Mouse (Mus musculus) neural tube, embryonic 14.5 days (tissue): ENCODE results near the gene Otop3. TPM values are rescaled to one million over a fixed set of nuclear protein-coding genes. Genes with fewer than 3 reads are reported as not detected.

Source experiments
- ATAC-seq: fragments of 200-750 bp; cut with Nextera tagmentation; 2 replicates; pipeline ENCODE4 v1.8.0; 2017; ENCODE audit warnings: low read depth, mild to moderate bottlenecking, moderate TSS enrichment, moderate library complexity
- H3K27ac ChIP-seq: fragments of 300-500 bp; sonication (generic); 2 replicates; pipeline ENCODE4 v1.5.1; 2014; ENCODE audit warnings: low read depth, mild to moderate bottlenecking, control low read depth, low read length, moderate library complexity, mixed read lengths
- H3K27me3 ChIP-seq: fragments of 300-500 bp; sonication (generic); 2 replicates; pipeline ENCODE4 v1.6.1; 2014; ENCODE audit warnings: low read length; ENCODE audit not compliant: control insufficient read depth, insufficient read depth
- H3K36me3 ChIP-seq: fragments of 300-500 bp; sonication (generic); 2 replicates; pipeline ENCODE4 v1.6.1; 2014; ENCODE audit warnings: low read length, mixed read lengths; ENCODE audit not compliant: control insufficient read depth, insufficient read depth
- H3K4me1 ChIP-seq: fragments of 300-500 bp; sonication (generic); 2 replicates; pipeline ENCODE4 v1.6.1; 2014; ENCODE audit warnings: low read length; ENCODE audit not compliant: control insufficient read depth, insufficient read depth
- H3K4me2 ChIP-seq: fragments of 300-500 bp; sonication (generic); 2 replicates; pipeline ENCODE4 v1.6.1; 2014; ENCODE audit warnings: mild to moderate bottlenecking, low read depth, low read length, control low read depth
- H3K4me3 ChIP-seq: fragments of 300-500 bp; sonication (generic); 2 replicates; pipeline ENCODE4 v1.5.1; 2014; ENCODE audit warnings: low read depth, low read length, control low read depth, mixed read lengths
- H3K9ac ChIP-seq: fragments of 300-500 bp; sonication (generic); replicated peaks from 2 replicates; pipeline ENCODE4 v1.6.1; 2014; ENCODE audit warnings: low read depth, mild to moderate bottlenecking, control low read depth, low read length, mixed read lengths
- H3K9me3 ChIP-seq: fragments of 300-500 bp; sonication (generic); 2 replicates; pipeline ENCODE4 v1.6.1; 2016; ENCODE audit warnings: low read length; ENCODE audit not compliant: control insufficient read depth
- WGBS: fragments of 180-500 bp; shearing (Covaris S2); extraction: QIAGEN DNeasy Blood & Tissue Kit; methylation state at CpG from one replicate; pipeline ENCODE4 v1.1.7; 2014; 5-methylcytosine and 5-hydroxymethylcytosine counted together
- polyA plus RNA-seq: library from polyadenylated mRNA; unstranded; fragments of >200 nt; fragmentation: Nextera tagmentation; extraction: Ambion mirVana; gene quantifications from 2 replicates; pipeline ENCODE4 v1.2.1, GENCODE M21; 2014

The Otop3 gene
- polyA plus RNA-seq, 1 experiment from 2014 or later = 2.6 TPM

- Histone ChIP-seq H3K4me3 (no peak overlapping the region), H3K4me1 (no peaks in the 10 kb centered on the region), H3K9me3 (no peaks in the 10 kb centered on the region), H3K36me3 (peaks cover 18% of the 10 kb centered on the region), H3K9ac (no peak overlapping the region), H3K27me3 (no peaks in the 10 kb centered on the region; the same call in 1 of the 2 replicates), H3K4me2 (no peak overlapping the region), H3K27ac (no peak overlapping the region)
- ATAC-seq = no peak
- WGBS = 58% methylated on average over 17 of the region's 17 CpGs
Observed at GRCm38 (mm10) chr11:115348681-115349248, 14.2 kb downstream of the Otop3 start.

- ATAC-seq = no peak
- Histone ChIP-seq H3K36me3 (peaks cover 18% of the 10 kb centered on the region), H3K9me3 (no peaks in the 10 kb centered on the region), H3K27ac (no peak overlapping the region), H3K4me3 (no peak overlapping the region), H3K27me3 (no peaks in the 10 kb centered on the region; the same call in 1 of the 2 replicates), H3K9ac (no peak overlapping the region), H3K4me1 (no peaks in the 10 kb centered on the region), H3K4me2 (no peak overlapping the region)
- 75% methylated on average over 4 of the region's 4 CpGs for WGBS
Observed at GRCm38 (mm10) chr11:115349976-115350375, 15.4 kb downstream of the Otop3 start.

GRCm38 (mm10) chr11:115353375-115353774 lies 18.8 kb downstream of the Otop3 start:
- Histone ChIP-seq H3K9me3 (no peaks in the 10 kb centered on the region), H3K4me3 (no peak overlapping the region), H3K9ac (no peak overlapping the region), H3K36me3 (peaks cover 24% of the 10 kb centered on the region), H3K27ac (no peak overlapping the region), H3K4me2 (no peak overlapping the region), H3K27me3 (no peaks in the 10 kb centered on the region; the same call in 1 of the 2 replicates), H3K4me1 (no peaks in the 10 kb centered on the region)
- WGBS = 90% methylated on average over 5 of the region's 5 CpGs
- ATAC-seq = no peak

- Histone ChIP-seq H3K4me3 (no peak overlapping the region), H3K4me2 (no peak overlapping the region), H3K27me3 (no peaks in the 10 kb centered on the region; the same call in 1 of the 2 replicates), H3K9ac (no peak overlapping the region), H3K27ac (no peak overlapping the region), H3K9me3 (no peaks in the 10 kb centered on the region), H3K4me1 (peaks cover 3% of the 10 kb centered on the region; the same call in 1 of the 2 replicates), H3K36me3 (peaks cover 20% of the 10 kb centered on the region)
- WGBS = 7% methylated on average over 8 of the region's 8 CpGs
- peak; percentile 48; the same call in 1 of the 2 replicates for ATAC-seq
Observed at GRCm38 (mm10) chr11:115354183-115354582, 19.7 kb downstream of the Otop3 start.

- peak; percentile 50; the same call in 1 of the 2 replicates for ATAC-seq
Observed at GRCm38 (mm10) chr11:115358468-115358867, 23.9 kb downstream of the Otop3 start.

GRCm38 (mm10) chr11:115359293-115359692 lies 24.8 kb downstream of the Otop3 start:
- Histone ChIP-seq H3K9me3 (no peaks in the 10 kb centered on the region), H3K27me3 (no peaks in the 10 kb centered on the region), H3K4me1 (peaks cover 3% of the 10 kb centered on the region; the same call in 1 of the 2 replicates), H3K9ac (no peak overlapping the region; the same call in 1 of the 2 replicates), H3K4me3 (no peak overlapping the region), H3K27ac (0 out of 2 replicates have a peak overlapping the region, but pooled peaks have one; percentile 28), H3K36me3 (peaks cover 6% of the 10 kb centered on the region), H3K4me2 (no peak overlapping the region)
- 31% methylated on average over 3 of the region's 3 CpGs for WGBS
- ATAC-seq = peak; percentile 29; the same call in 1 of the 2 replicates

More at GRCm38 (mm10) chr11:115358468-115358867, 23.9 kb downstream of the Otop3 start:
- Histone ChIP-seq H3K4me3 (no peak overlapping the region), H3K27ac (peak overlapping the region; percentile 1; the same call in 1 of the 2 replicates), H3K27me3 (no peaks in the 10 kb centered on the region), H3K4me2 (no peak overlapping the region), H3K9me3 (no peaks in the 10 kb centered on the region), H3K9ac (no peak overlapping the region), H3K36me3 (peaks cover 6% of the 10 kb centered on the region), H3K4me1 (peaks cover 3% of the 10 kb centered on the region; the same call in 1 of the 2 replicates)
- WGBS = 15% methylated on average over 5 of the region's 5 CpGs

GRCm38 (mm10) chr11:115359726-115360125 lies 25.2 kb downstream of the Otop3 start:
- ATAC-seq = no peak
- Histone ChIP-seq H3K27ac (0 out of 2 replicates have a peak overlapping the region, but pooled peaks have one; percentile 28), H3K4me2 (no peak overlapping the region), H3K9ac (no peak overlapping the region), H3K4me3 (no peak overlapping the region), H3K9me3 (no peaks in the 10 kb centered on the region), H3K36me3 (peaks cover 6% of the 10 kb centered on the region), H3K4me1 (peaks cover 3% of the 10 kb centered on the region; the same call in 1 of the 2 replicates), H3K27me3 (no peaks in the 10 kb centered on the region)
- 71% methylated on average over 6 of the region's 6 CpGs for WGBS

GRCm38 (mm10) chr11:115364136-115364535 lies 29.6 kb downstream of the Otop3 start:
- WGBS = 90% methylated on average over 3 of the region's 3 CpGs
- no peak overlapping the region for H3K27ac ChIP-seq
- no peak overlapping the region for H3K4me2 ChIP-seq
- H3K36me3 ChIP-seq = no peaks in the 10 kb centered on the region
- H3K27me3 ChIP-seq = no peaks in the 10 kb centered on the region
- H3K4me1 ChIP-seq = no peaks in the 10 kb centered on the region
- no peak overlapping the region for H3K9ac ChIP-seq
- H3K4me3 ChIP-seq = no peak overlapping the region
- H3K9me3 ChIP-seq = no peaks in the 10 kb centered on the region
- no peak for ATAC-seq

GRCm38 (mm10) chr11:115366039-115366705 lies 31.6 kb downstream of the Otop3 start:
- peak overlapping the region; percentile 69 for H3K4me3 ChIP-seq
- no peaks in the 10 kb centered on the region for H3K9me3 ChIP-seq
- H3K4me1 ChIP-seq = no peaks in the 10 kb centered on the region
- H3K27ac ChIP-seq = no peak overlapping the region
- H3K36me3 ChIP-seq = no peaks in the 10 kb centered on the region
- WGBS = 51% methylated on average over 7 of the region's 7 CpGs
- ATAC-seq = peak; percentile 15; the same call in 1 of the 2 replicates
- no peaks in the 10 kb centered on the region for H3K27me3 ChIP-seq
- H3K9ac ChIP-seq = peak overlapping the region; percentile 65
- peak overlapping the region; percentile 89 for H3K4me2 ChIP-seq
